In genomic region chr9:57967237-57967960, GRCm38 (mm10) we compare ENCODE assay signal across 10 mouse cellular contexts. TPM values are rescaled to one million over a fixed set of nuclear protein-coding genes. Genes with fewer than 3 reads are reported as not detected.
DNase-seq lines count a peak whose midpoint lies in the region; ATAC-seq and TF ChIP-seq lines count a peak whose summit lies in the region.
"Had no signal": no experiment of that assay in that cellular context is flagged by ENCODE, and none has a peak within 500 bp of the region (broad histone marks: within the 10 kb centered on the region; RNA-seq: fewer than 3 reads in every experiment).

No protein-coding gene starts in this region.

- peak; percentile 47; the same call in 1 of the 2 replicates for ATAC-seq in forebrain, postnatal 0 days
- no peak for ATAC-seq in forebrain, embryonic 11.5 days (replicated peaks; ENCODE audit: low FRiP score)

- peak; percentile 35 for DNase-seq in forebrain, postnatal 0 days
- DNase-seq in forebrain, embryonic 11.5 days (ENCODE audit: low spot score): no peak
- DNase-seq in ZHBTc4 (ENCODE audit: low read depth, low spot score): peak; percentile 69
- DNase-seq in gastrocnemius, postnatal 10 days: peak; percentile 64
- DNase-seq in left cerebral cortex, adult 2 months (ENCODE audit: extremely low spot score in 1 of 2, low spot score in 2 of 2): peak; percentile 65 to 76
- DNase-seq in urinary bladder, adult 2 months (ENCODE audit: low spot score): no peak
- no peak for DNase-seq in embryo, embryonic 10.5 days (ENCODE audit: low spot score)
- no peak for DNase-seq in neural tube, embryonic 10.5 days (ENCODE audit: extremely low spot score, low spot score)

- no peak for TF ChIP-seq CTCF in forebrain, postnatal 0 days (IDR thresholded peaks at IDR 0.05; ENCODE audit: low read depth)
- no peak; the same call in 1 of the 2 replicates for TF ChIP-seq CTCF in left cerebral cortex, adult 2 months (IDR thresholded peaks at IDR 0.05)

- no peaks in the 10 kb centered on the region for H3K4me1 ChIP-seq in forebrain, postnatal 0 days (ENCODE audit: insufficient read depth)
- H3K4me1 ChIP-seq in forebrain, embryonic 11.5 days (replicated peaks; ENCODE audit: control insufficient read depth, insufficient read depth, low read length): 0 out of 2 replicates have a peak, but pooled peaks cover 2% of the 10 kb centered on the region

- H3K4me2 ChIP-seq in forebrain, postnatal 0 days (ENCODE audit: low read depth): no peak overlapping the region
- H3K4me2 ChIP-seq in forebrain, embryonic 11.5 days (ENCODE audit: low read depth, low read length, severe bottlenecking): no peak overlapping the region
- H3K4me2 ChIP-seq: embryonic facial prominence, embryonic 13.5 days; limb, embryonic 15.5 days had no signal

- H3K4me3 ChIP-seq in forebrain, postnatal 0 days (ENCODE audit: low read depth, low read length): no peak overlapping the region
- no peak overlapping the region for H3K4me3 ChIP-seq in forebrain, embryonic 11.5 days (ENCODE audit: low read depth, low read length)
- no peak overlapping the region for H3K4me3 ChIP-seq in left cerebral cortex, adult 2 months
- H3K4me3 ChIP-seq: embryonic facial prominence, embryonic 13.5 days; limb, embryonic 15.5 days had no signal

- H3K9me3 ChIP-seq in forebrain, postnatal 0 days (ENCODE audit: low read length): no peaks in the 10 kb centered on the region
- no peaks in the 10 kb centered on the region for H3K9me3 ChIP-seq in forebrain, embryonic 11.5 days (ENCODE audit: control insufficient read depth, low read length)
- H3K9me3 ChIP-seq: embryonic facial prominence, embryonic 13.5 days; limb, embryonic 15.5 days had no signal

- no peaks in the 10 kb centered on the region for H3K27me3 ChIP-seq in forebrain, postnatal 0 days (ENCODE audit: insufficient read depth, low read length)
- no peaks in the 10 kb centered on the region for H3K27me3 ChIP-seq in forebrain, embryonic 11.5 days (ENCODE audit: control insufficient read depth, insufficient read depth, low read length)
- H3K27me3 ChIP-seq: embryonic facial prominence, embryonic 13.5 days; limb, embryonic 15.5 days had no signal

- H3K27ac ChIP-seq in forebrain, postnatal 0 days (ENCODE audit: low read depth, low read length): no peak overlapping the region
- H3K27ac ChIP-seq in forebrain, embryonic 11.5 days (ENCODE audit: low read depth, low read length): no peak overlapping the region
- H3K27ac ChIP-seq in left cerebral cortex, adult 2 months: peak overlapping the region; percentile 88
- H3K27ac ChIP-seq: embryonic facial prominence, embryonic 13.5 days; limb, embryonic 15.5 days had no signal

- H3K9ac ChIP-seq in forebrain, postnatal 0 days: no peak overlapping the region
- no peak overlapping the region for H3K9ac ChIP-seq in forebrain, embryonic 11.5 days (ENCODE audit: low read length)
- H3K9ac ChIP-seq: embryonic facial prominence, embryonic 13.5 days; limb, embryonic 15.5 days had no signal

- 71% methylated on average over 14 of the region's 14 CpGs for WGBS in forebrain, postnatal 0 days
- WGBS in forebrain, embryonic 11.5 days: 83% methylated on average over 14 of the region's 14 CpGs

- H3K36me3 ChIP-seq in forebrain, postnatal 0 days (ENCODE audit: insufficient read depth): peaks cover 3% of the 10 kb centered on the region; the same call in 1 of the 2 replicates
- no peaks in the 10 kb centered on the region for H3K36me3 ChIP-seq in forebrain, embryonic 11.5 days (ENCODE audit: control insufficient read depth, insufficient read depth, low read length)
- H3K36me3 ChIP-seq: embryonic facial prominence, embryonic 13.5 days; limb, embryonic 15.5 days had no signal

- intact Hi-C loops in left cerebral cortex, adult 2 months (cut with DNase I): loop anchor here (2.0 kb wide), 1 partner anchor 17 kb away; no protein-coding TSS in a partner anchor

RNA-seq across cellular contexts. Expression of gene Sema7a, which starts 27.5 kb away (rescaled TPM):
- total RNA-seq in forebrain, postnatal 0 days (2014; rRNA removed): 27.2 and 43.0 TPM in 2 replicates
- 2.4 and 3.2 TPM in 2 replicates for polyA plus RNA-seq in forebrain, postnatal 0 days (2015; fragmentation: Nextera tagmentation; extraction: Ambion mirVana)
- 0.52 and 1.3 TPM in 2 replicates for polyA plus RNA-seq in forebrain, embryonic 11.5 days (2014; fragmentation: Nextera tagmentation; extraction: Ambion mirVana)
- 10 to 100 TPM; 15.7 to 18.5 TPM for total RNA-seq in gastrocnemius, postnatal 10 days (2021)
- 100 to 1,000 TPM; 151 to 160 TPM for total RNA-seq in left cerebral cortex, adult 2 months (2021)
- polyA plus RNA-seq in urinary bladder, adult 2 months (2012; rRNA removed): 13.6 and 14.8 TPM in 2 replicates

RNA-seq across cellular contexts. Expression of gene Cyp11a1, which starts 38.8 kb away (rescaled TPM):
- 0.29 and 1.2 TPM in 2 replicates for total RNA-seq in forebrain, postnatal 0 days (2014; rRNA removed)
- 0.77 and 0.88 TPM in 2 replicates for polyA plus RNA-seq in forebrain, postnatal 0 days (2015; fragmentation: Nextera tagmentation; extraction: Ambion mirVana)
- polyA plus RNA-seq in forebrain, embryonic 11.5 days (2014; fragmentation: Nextera tagmentation; extraction: Ambion mirVana): not detected in 2 replicates
- total RNA-seq in gastrocnemius, postnatal 10 days (2021): 1 to 10 TPM; 1.2 to 1.6 TPM
- 1 to 10 TPM; 3.8 to 4.7 TPM for total RNA-seq in left cerebral cortex, adult 2 months (2021)
- polyA plus RNA-seq in urinary bladder, adult 2 months (2012; rRNA removed): 0.36 and 0.37 TPM in 2 replicates

RNA-seq across cellular contexts. Expression of gene Ubl7, which starts 56.6 kb away (rescaled TPM):
- 81.7 and 92.6 TPM in 2 replicates for total RNA-seq in forebrain, postnatal 0 days (2014; rRNA removed)
- polyA plus RNA-seq in forebrain, postnatal 0 days (2015; fragmentation: Nextera tagmentation; extraction: Ambion mirVana): 152 and 155 TPM in 2 replicates
- polyA plus RNA-seq in forebrain, embryonic 11.5 days (2014; fragmentation: Nextera tagmentation; extraction: Ambion mirVana): 114 and 126 TPM in 2 replicates
- total RNA-seq in gastrocnemius, postnatal 10 days (2021): 10 to 100 TPM; 48.7 to 49.2 TPM
- 100 to 1,000 TPM; 101 to 109 TPM for total RNA-seq in left cerebral cortex, adult 2 months (2021)
- polyA plus RNA-seq in urinary bladder, adult 2 months (2012; rRNA removed): 69.2 and 74.7 TPM in 2 replicates

Comparison
In these comparisons a context has a peak if more than half of its experiments do, and no peak if none do; other contexts are left out.
1. DNase-seq: peak in forebrain, postnatal 0 days (single experiment), ZHBTc4 (single experiment), gastrocnemius, postnatal 10 days (single experiment) and left cerebral cortex, adult 2 months (2 of 2); none in forebrain, embryonic 11.5 days (single experiment), urinary bladder, adult 2 months (single experiment), embryo, embryonic 10.5 days (single experiment) and neural tube, embryonic 10.5 days (single experiment).